Mouse (Mus musculus) G1E (cell line): Measurements from ENCODE around the gene Rasgrp3. TPM values are rescaled to one million over a fixed set of nuclear protein-coding genes. Genes with fewer than 3 reads are reported as not detected.

Experiments
- ATAC-seq: 2 replicates; pipeline ENCODE4 v1.8.0; 2016; ENCODE audit warnings: mild to moderate bottlenecking; ENCODE audit not compliant: insufficient number of reproducible peaks, poor library complexity, low FRiP score, severe bottlenecking; ENCODE audit errors: extremely low read depth
- DNase-seq: peaks from one replicate; pipeline ENCODE4 v3.0.0; 2012; ENCODE audit warnings: low spot score
- H3K27me3 ChIP-seq: 2 replicates; pipeline ENCODE4 v1.6.1; 2012; ENCODE audit warnings: mild to moderate bottlenecking, low read length, inconsistent platforms; ENCODE audit not compliant: insufficient read depth
- H3K36me3 ChIP-seq: replicated peaks from 2 replicates; pipeline ENCODE3; 2012; ENCODE audit warnings: mild to moderate bottlenecking, inconsistent platforms
- H3K4me1 ChIP-seq: 2 replicates; pipeline ENCODE4 v1.6.1; 2012; ENCODE audit warnings: low read depth, low read length, inconsistent platforms, mixed read lengths; ENCODE audit not compliant: insufficient read depth
- H3K4me3 ChIP-seq: 2 replicates; pipeline ENCODE4 v1.5.1; 2012; ENCODE audit warnings: low read depth, mild to moderate bottlenecking, inconsistent platforms, low read length, moderate library complexity, mixed read lengths
- H3K9me3 ChIP-seq: replicated peaks from 2 replicates; pipeline ENCODE4 v1.6.1; 2012; ENCODE audit warnings: inconsistent platforms
- CTCF ChIP-seq: IDR thresholded peaks from 2 replicates; pipeline ENCODE4 v1.5.1; 2012; ENCODE audit warnings: low read depth, low read length, inconsistent platforms, mixed read lengths
- GATA1 ChIP-seq: IDR thresholded peaks from 2 replicates; pipeline ENCODE4 v1.6.1; 2012; ENCODE audit warnings: borderline replicate concordance, low read length, inconsistent platforms, mixed read lengths
- GATA2 ChIP-seq: IDR thresholded peaks from 2 replicates; pipeline ENCODE4 v1.6.1; 2012; ENCODE audit warnings: low read depth, low read length, inconsistent platforms, borderline replicate concordance
- POLR2AphosphoS5 ChIP-seq: IDR thresholded peaks from 2 replicates; pipeline ENCODE4 v1.6.1; 2012; ENCODE audit warnings: low read depth, low read length, inconsistent platforms; ENCODE audit not compliant: insufficient replicate concordance
- TAL1 ChIP-seq: conservative IDR thresholded peaks from 2 replicates; pipeline ENCODE4 v1.6.1; 2012; ENCODE audit warnings: low read depth, low read length, inconsistent platforms, mixed read lengths
- polyA plus RNA-seq: library from polyadenylated mRNA; stranded (reverse); fragments of >175 nt; gene quantifications from 2 replicates; pipeline ENCODE4 v1.2.3, GENCODE M21; 2012
- total RNA-seq, 2 experiments: library from RNA; stranded (forward) in 1 of 2; stranded (reverse) in 1 of 2; fragments of 200-1000 nt in 1 of 2; fragments of >200 nt in 1 of 2; fragmentation: Nextera tagmentation in 1 of 2; gene quantifications; 2 replicates each; pipeline ENCODE4 v1.2.3; 2014 to 2017

Gene Rasgrp3
- total RNA-seq (2014; fragmentation: Nextera tagmentation), result not detected in 2 replicates
- total RNA-seq (2017), result 0.11 and 0.46 TPM in 2 replicates
- polyA plus RNA-seq, result not detected in 2 replicates

DNA sequence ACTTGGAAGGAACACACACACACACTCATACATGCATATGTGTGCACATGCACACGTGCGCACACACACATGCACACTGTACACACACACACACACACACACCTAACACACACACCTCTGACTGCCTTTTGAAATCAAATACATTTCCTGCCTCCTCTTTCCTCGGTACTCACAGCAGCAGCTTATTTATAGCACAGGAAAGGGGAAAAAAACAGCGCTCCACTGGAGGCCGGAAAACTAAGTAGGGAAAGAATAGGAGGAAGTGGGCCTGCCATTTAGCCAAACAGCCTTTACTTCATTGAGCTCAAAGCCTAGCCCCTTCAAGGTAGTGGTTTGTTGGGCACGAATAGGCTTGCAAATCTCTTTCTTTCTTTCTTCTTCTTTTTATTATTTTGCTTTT, at the start of gene Rasgrp3:
Rasgrp3 (plus strand) TSS at position 298 of the 400 bp plus-strand sequence.
- Histone ChIP-seq H3K4me1 (no peaks in the 10 kb centered on the region), H3K27me3 (no peaks in the 10 kb centered on the region), H3K4me3 (no peak within 1 kb of the TSS), H3K36me3 (no peaks in the 10 kb centered on the region), H3K9me3 (peaks cover 16% of the 10 kb centered on the region)
- TF ChIP-seq TAL1 (no peak), GATA2 (no peak), GATA1 (no peak), POLR2AphosphoS5 (no peak), CTCF (no peak)
- DNase-seq, result no peak
- ATAC-seq, result no peak

DNA sequence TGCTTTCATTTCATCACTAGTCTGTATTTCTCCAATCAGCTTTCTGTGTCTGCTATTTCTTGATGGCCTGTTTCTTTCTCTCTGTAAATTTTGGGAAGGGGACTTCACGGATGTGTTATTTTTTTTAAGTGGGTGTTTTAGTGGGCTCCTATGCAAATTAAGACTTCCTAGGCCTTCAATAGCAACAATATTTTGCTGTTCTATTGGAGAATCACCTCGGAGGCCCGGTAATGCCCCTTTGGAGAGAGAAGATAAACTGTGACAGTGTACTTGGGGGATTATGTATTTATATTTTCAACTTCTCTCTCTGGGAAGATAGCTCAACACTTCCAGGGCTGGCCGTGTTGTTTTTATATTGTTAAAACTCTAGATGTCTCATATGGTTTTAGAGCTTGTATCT, 47.3 kb upstream of the Rasgrp3 start:
- no peak overlapping the region for H3K4me3 ChIP-seq
- DNase-seq (no peak), ATAC-seq (no peak)
- no peaks in the 10 kb centered on the region for H3K4me1 ChIP-seq
- H3K36me3 ChIP-seq, result no peaks in the 10 kb centered on the region
- peaks cover 9% of the 10 kb centered on the region for H3K9me3 ChIP-seq
- no peaks in the 10 kb centered on the region for H3K27me3 ChIP-seq
- TF ChIP-seq POLR2AphosphoS5 (no peak), TAL1 (no peak), CTCF (no peak), GATA2 (no peak), GATA1 (no peak)

GRCm38 (mm10) chr17:75390142-75390541, 45.6 kb upstream of the Rasgrp3 start:
- Histone ChIP-seq H3K4me1 (no peaks in the 10 kb centered on the region), H3K36me3 (no peaks in the 10 kb centered on the region), H3K27me3 (no peaks in the 10 kb centered on the region), H3K4me3 (no peak overlapping the region), H3K9me3 (peaks cover 10% of the 10 kb centered on the region)
- DNase-seq, result no peak
- no peak for ATAC-seq
- TF ChIP-seq GATA1, result no peak
- TF ChIP-seq TAL1, result no peak
- TF ChIP-seq CTCF, result no peak
- no peak for TF ChIP-seq POLR2AphosphoS5
- TF ChIP-seq GATA2, result no peak

DNA sequence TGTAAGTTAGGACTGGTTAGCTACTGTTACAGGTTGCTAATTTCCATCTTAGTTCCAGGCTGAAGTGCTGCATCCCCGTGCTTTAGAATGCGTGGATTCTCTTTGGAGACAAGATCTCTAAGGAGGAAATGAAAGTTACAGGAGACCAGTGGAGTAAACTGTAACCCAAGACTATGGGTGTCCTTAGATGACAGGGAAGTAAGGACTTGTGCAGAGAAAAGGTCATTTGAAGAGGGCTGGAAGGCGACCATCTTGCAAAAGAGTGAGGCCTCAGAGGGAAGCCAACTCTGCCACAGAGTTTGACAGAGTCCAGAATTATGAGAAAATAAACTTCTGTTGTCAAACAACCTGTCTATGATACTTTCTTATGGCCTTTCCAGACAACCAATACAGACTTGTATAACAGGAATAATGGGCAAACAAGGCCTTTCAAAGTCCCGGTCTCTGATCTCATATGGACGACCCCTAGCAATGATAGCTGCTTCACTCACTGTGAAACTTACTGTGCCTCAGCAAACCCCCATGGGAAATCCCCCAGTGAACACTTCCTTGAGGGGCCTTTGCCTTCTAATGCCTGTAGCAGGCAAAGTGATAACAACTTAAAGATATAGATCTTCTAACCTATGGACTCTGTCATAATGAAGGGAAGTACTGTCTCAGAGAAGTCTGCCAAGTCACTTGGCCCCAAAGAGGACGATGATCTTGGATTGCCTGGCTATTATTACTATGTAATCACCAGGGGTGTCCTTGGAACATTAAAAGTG, 44.1 kb upstream of the Rasgrp3 start:
- no peaks in the 10 kb centered on the region for H3K36me3 ChIP-seq

GRCm38 (mm10) chr17:75406405-75406804, 29.3 kb upstream of the Rasgrp3 start:
- no peaks in the 10 kb centered on the region for H3K36me3 ChIP-seq
- H3K9me3 ChIP-seq, result peaks cover 3% of the 10 kb centered on the region; the same call in 1 of the 2 replicates
- H3K4me1 ChIP-seq, result no peaks in the 10 kb centered on the region
- no peak for TF ChIP-seq GATA1
- no peak for TF ChIP-seq POLR2AphosphoS5
- TF ChIP-seq TAL1, result no peak
- no peak for TF ChIP-seq CTCF
- no peak for TF ChIP-seq GATA2
- ATAC-seq, result no peak
- H3K27me3 ChIP-seq, result no peaks in the 10 kb centered on the region
- no peak overlapping the region for H3K4me3 ChIP-seq
- no peak for DNase-seq

More for the DNA sequence above, 44.1 kb upstream of the Rasgrp3 start:
- H3K9me3 ChIP-seq, result peaks cover 12% of the 10 kb centered on the region
- TF ChIP-seq CTCF (no peak), TAL1 (no peak), POLR2AphosphoS5 (no peak), GATA1 (no peak), GATA2 (no peak)
- DNase-seq (no peak), ATAC-seq (no peak)
- H3K4me1 ChIP-seq, result no peaks in the 10 kb centered on the region
- H3K4me3 ChIP-seq, result no peak overlapping the region
- no peaks in the 10 kb centered on the region for H3K27me3 ChIP-seq

GRCm38 (mm10) chr17:75416861-75417260, 18.8 kb upstream of the Rasgrp3 start:
- no peak for TF ChIP-seq TAL1
- H3K27me3 ChIP-seq, result no peaks in the 10 kb centered on the region
- no peaks in the 10 kb centered on the region for H3K36me3 ChIP-seq
- ATAC-seq, result no peak
- no peak for DNase-seq
- H3K4me1 ChIP-seq, result no peaks in the 10 kb centered on the region
- no peak overlapping the region for H3K4me3 ChIP-seq
- peaks cover 2% of the 10 kb centered on the region; the same call in 1 of the 2 replicates for H3K9me3 ChIP-seq
